Mouse (Mus musculus) mesoderm, embryonic 11.5 days (tissue): ENCODE data around the gene Sez6l.
"Not testable (repeated sequence)": the region's sequence is repeated elsewhere in the genome, so short reads cannot be mapped to it uniquely, and the experiment has no call there.

Experiments used
- DNase-seq: peaks from one replicate; pipeline ENCODE4 v3.0.0-alpha.2; 2012; ENCODE audit warnings: low read depth, low spot score

Sez6l gene

DNA sequence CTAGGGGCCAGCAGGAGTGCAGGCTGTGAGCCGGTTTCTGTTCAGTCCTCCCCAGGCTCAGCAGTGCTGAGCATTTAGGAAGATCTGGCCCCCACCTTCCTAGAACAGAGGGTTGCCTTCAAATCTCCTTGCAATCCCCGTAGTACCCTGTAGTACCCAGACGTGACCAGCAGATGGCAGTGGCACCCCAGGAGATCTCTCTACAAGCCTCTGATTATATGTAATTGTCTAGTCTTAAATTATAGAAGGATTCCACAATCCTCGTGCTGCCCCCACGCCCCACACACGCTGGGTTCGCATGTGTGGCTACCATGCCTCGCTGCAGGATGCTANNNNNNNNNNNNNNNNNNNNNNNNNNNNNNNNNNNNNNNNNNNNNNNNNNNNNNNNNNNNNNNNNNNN lies 144.0 kb downstream of the Sez6l start:
- DNase-seq, result peak; percentile 77

DNA sequence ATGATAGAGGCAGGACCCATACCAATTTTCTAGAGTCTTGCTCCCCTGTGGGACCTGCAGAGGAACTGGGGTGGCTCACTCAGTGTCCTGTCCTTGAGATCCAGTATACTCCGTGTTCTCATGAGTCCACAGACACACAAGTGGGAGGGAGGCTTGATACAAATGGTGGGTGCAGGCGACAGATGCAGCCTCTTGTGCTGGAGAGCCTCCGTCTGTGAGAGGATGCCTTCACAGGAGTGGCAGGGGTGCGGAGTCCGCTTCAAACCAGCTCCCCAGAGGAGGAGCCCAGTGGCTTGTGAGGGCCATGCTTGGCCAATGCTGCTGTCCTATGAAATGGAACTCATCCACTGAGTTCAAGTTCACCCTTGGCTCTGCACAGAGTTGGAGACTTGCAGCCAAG lies 145.0 kb downstream of the Sez6l start:
- no peak for DNase-seq

DNA sequence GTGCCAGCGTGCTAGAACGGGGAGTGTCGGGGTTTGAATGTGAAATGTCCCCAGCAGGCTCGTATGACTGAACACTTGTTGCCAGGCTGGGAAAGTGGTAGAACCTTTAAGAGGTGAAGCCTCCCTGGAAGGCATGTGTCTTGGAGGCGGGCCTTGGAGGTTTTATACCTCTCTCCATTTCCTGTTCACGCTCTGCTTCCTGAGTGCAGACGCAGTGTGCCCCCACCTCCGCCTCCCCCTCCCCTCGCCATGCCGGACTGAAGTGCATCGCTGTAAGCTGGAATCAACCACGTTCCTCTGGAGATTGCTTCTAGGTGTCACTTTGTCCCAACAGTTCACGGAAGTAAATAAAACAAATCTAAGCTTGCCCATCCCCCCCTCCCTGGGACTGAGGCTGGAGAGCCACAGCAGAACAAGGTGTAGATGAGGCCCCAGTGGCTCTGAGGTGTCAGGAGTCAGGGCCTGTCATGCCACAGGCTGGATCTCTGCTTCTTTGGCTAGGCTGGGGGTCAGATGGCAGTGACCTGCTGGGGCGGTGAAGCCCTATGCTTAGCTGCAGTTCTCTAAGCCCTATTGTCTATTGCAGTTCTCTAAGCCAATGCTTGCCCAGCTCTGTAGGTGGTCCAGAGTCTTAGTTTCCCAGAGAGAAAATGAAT lies 145.7 kb downstream of the Sez6l start:
- DNase-seq, result no peak

DNA sequence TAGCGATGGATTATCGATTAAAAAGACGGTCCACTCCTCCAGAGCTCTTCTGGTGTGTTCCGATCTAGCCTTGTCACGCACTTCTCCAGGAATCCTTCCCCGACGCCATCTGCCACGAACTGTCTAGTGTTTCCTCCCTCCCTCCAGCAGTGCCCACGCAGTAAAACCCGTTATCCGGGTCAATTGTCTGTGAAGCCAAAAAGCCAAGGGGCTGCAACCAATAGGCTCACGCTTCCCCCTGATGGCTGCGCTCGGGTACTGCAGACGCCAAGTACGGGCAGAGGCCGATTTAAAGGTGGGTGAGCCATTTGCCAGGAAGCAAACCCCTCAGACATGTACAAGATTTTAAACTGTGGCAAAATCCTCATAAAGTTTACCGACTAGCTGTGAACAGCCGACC lies 148.0 kb downstream of the Sez6l start:
- peak; percentile 73 for DNase-seq

DNA sequence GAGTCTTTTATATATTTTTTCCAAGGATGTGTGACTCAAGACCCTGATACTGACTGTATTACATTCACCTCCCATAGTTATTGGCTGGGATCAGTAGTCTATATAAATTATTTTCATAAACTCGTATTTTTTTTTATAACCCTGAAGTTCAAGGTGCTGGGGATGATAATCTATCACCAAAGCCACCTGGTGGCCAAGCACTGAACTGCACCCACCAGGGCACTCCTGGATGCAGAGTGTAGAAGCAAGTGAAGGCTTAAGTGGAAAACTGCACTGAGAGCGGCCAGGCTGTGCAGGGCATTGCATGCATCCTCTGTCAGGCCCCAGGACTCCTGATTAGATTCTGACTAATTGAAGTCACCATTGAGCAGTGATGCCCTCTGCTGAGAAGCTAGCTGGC lies 149.7 kb downstream of the Sez6l start:
- DNase-seq, result peak; percentile 74

DNA sequence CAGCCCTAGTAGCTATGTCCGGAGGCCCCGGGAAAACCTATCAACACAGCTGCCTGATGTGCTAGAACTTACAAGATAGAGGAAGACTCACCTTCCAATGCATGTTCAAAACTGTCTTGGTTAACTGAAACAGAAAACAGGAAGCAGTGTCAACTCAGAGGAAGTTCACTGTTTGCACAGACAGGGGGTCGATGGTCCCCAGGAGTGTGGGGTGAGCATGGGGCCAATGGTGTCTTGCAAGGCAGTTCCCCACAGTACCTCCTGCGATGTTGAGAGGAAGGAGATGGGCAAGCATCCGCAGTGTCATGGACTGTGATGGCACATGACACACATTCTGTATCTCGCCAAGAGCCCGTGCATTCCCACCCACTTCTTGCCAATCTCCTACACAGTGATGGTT lies 150.3 kb downstream of the Sez6l start:
- no peak for DNase-seq

DNA sequence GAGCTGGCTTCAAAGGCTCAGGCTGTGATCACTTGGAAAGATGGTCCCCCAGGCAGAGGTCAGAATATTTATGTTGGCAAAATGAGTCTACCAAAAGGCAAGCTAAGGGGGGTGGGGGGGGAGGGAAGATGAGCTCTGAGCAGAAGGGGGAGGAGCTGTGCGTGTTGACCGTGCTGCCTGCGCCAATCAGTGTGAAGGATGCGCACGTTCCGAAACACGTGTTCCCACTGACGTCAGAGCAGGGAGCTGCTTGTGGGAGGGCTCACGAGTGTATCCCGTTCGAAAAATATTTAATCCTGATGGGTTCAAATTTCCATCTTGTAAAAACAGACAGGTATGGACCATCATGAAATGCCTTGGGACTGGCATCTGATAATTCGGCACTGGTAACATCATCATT lies 157.4 kb downstream of the Sez6l start:
- DNase-seq, result peak; percentile 71

DNA sequence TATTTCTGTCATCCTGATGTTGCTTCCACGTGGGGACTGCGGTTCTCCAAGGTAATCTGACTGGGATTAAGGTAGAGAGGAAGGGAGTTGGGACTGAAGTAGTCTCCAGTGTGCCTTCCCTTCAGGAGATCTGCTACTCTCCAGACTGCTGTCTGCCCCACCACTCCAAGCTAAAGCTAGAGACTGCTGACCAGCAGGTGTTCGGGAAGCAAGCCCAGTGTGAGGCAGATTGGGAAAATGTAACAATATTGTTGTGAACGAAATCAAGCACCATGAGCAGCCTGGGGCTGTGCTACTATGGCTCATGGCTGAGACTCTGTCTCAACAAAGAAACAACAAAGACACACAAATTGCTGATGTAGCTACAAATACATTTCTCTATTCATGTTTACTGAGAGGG lies 159.0 kb downstream of the Sez6l start:
- no peak for DNase-seq

DNA sequence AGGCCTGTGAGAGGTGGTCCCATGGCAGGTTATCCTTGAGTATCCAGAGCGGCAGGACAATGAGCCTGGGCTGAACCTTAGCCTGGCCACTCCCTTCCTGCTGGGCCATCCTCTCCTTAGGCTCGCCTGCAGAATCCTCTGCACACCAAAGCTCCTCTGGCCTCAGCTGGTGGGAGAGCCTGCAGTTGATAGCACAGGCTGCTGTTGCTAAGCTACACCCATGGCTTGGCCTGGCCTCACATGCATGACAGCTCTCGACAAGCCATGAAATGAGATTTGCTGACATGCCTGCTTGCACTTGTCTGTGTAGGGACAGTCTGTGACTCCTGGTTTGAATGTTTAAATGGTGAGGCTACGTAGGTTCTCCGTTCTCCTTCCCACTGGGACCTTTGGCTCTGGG lies 160.3 kb downstream of the Sez6l start:
- no peak for DNase-seq

DNA sequence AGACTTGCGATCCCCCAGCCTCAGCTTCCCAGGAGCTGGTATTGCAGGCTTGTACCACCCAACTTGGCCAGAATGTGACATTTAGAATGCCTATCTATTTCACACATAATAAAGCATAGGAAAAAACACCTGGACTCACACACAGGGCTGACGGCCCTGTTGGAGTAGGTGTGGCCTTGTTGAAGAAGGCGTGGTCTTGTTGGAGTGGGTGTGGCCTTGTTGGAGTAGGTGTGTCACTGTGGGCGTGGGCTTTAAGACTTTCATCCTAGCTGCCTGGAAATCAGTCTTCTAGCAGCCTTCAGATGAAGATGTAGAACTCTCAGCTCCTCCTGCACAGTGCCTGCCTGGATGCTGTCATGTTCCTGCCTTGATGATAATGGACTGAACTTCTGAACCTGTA lies 164.2 kb downstream of the Sez6l start:
- DNase-seq, result not testable (repeated sequence)

DNA sequence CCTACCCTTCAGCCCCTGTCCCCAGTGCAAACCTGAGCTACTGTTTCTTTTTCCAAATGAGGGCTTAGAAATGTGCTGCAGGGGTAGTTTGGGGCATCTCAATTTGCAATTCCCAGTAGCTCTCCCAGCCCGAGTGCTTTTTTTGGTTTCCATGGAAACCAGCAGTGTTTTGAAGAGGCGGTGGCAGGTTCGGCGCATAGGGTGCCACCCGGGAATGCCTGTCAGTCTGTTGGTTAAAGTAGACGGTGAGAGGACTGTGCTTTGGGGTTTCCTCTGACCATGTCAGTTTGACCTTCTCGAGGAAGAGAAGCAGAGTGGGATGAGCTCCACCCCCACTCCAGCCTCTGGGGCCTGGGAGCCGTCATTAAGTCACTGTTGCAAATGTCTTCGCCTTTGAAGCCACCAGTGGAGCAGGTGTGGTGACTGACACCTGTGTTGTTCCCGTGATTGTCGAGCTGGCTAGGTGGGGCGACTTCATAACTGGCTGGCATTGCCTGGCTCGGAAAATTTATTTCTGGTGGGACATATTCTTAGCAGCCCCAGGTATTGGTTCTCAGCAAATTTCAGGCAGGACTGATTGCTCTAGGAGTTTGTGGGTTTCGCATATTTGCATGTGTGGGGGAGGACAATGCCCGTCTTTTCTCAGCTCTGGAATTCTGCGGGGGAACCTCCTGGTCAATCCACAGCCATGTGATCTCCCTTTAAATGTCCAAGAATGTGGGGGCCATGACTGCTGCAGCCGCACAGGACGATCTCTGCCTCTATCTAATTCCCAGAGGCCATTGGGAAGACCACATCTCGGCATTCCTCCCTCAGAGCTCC lies 165.3 kb downstream of the Sez6l start:
- DNase-seq, result peak; percentile 80

DNA sequence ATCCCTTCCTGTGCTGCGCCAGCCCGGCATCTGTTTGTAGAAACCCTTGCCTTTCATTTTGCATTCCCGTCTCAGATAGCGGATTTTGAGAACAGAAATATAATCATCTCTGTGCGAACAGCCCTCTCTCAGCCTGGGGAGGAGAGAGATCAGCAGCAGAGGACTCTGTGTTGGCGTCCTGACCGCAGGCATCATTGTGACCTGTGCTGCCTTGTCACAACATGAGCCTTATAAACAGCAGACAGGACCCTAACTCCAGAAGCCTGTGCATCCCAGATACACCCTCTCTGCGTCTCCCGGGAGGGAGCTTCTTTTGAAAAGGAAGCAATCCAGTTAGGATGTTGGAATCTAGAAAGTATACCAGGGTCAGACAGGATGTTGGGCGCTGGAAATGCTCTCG lies 165.9 kb downstream of the Sez6l start:
- no peak for DNase-seq

DNA sequence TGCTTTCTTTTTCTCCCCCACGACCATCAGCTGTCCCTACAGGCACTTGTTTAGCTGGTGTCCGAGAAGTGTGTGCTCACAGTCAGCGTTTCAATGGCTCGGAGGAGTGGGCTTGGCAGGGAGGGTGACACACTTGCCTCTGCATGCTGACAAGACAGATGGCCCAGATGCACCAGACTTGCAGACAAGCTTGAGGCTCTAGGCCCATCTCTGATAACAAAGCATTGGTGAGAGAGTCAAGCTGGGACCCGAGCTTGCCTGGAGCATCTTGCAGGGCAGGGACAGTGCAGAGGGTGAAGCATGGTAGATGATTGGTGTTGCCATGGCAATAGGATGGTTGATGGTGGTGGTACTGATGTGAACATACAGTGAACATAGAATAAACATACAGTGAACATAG lies 167.7 kb downstream of the Sez6l start:
- no peak for DNase-seq

DNA sequence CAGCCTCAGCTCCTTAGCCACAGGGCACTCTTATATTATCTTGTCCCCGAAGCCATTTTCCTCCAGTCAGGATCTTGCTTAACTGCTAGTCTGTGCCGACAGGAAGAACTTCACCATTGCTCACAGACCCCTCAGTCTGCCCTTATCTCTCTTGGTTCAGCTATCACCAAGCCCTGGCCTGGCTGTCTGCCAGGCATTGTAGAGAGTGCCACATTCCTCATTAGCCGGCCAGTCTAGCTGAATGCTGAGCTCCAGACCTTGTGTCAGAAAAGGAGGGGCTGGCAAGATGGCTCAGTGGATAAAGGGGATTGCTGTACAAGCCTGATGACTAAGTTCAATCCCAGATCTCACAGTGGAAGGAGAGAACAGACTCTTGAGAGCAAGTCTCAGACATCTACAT lies 171.0 kb downstream of the Sez6l start:
- DNase-seq, result no peak

DNA sequence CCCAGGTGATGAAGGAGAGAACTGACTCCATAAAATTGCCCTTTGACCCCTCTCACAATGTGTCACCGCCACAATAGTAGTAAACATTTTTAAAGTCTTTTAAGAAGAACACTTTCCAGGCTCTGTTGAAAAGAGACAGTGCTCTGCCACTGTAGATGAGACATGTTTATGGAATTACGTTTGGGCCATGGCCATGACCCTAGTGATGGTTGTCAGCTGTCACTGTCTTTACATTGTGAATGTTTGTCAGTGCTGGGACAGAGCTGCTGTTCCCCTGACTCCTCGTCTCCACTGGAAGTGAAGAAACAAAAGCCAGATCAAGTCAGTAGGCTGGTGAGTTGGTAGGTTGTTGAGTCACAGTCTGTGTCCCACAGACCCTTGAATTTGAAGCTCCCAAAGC lies 174.5 kb downstream of the Sez6l start:
- no peak for DNase-seq

DNA sequence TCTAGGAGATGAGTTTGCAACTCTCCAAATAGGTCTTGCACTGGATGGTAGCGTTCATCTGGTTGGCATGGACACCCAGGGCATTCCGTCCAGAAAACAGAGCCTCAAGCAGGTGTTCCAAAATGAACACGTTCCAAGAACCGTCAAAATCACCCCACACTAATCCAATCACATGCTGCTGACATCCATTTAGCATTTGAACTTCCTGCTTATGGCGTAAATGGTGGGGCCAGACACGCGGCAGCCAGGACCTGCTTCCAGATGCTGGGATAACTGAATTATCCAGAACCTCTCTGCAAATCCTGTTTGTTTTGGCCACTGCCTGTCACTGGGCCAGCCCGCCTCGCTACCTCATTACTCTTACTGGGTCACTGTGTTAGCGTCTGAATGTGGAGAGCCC lies 177.7 kb downstream of the Sez6l start:
- no peak for DNase-seq

DNA sequence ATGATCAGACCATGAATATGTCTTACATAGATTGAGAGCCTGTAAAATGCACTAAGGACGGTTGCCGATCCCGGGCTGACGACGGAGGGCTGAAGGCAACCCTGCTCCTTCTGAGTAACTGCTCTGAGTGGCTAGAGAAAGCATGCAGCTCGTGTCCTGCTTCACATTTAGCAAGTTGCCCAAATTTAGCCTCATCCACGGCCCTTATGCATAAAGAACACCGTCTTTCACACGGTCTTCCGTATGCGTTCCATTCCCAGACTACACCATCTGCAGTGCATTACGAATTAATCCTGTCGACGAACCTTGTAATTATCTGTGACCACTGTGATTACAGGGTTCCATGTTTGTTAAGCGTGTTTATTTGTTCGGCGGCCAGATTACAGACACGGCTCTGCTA lies 180.9 kb downstream of the Sez6l start:
- DNase-seq, result no peak

DNA sequence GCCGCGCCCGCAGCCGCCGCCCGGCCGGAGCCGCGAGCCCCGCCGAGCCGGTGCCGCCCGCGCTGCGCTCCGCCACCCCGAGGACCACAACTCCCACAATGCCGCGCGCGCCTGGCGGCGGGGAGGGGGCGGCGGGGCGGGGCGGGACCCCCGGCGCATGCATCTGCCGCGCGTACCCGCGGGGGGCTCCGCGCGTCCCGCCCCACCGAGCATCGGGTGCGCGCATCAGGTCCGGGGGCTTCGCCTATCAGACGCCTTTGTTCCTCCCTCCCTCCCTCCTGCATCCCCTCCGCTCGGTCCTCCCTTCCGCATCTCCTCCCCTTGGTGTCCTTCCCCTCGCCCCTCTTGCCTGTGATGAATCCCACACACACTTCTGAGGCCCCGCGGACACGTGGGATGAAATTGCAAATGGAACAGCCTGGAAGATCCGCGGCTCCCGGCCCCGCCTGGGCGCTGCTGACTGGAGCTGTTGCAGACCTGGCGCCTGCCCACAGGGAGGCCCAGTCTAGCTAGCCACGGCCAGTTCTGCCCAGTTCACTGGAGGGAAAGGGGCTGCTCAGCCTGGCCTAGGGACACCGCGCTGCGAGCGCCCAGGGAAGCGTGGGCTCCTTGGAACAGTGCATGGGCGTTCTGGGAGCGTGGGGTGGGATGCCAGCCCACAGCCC lies 182.1 kb downstream of the Sez6l start, which contains the start of gene Asphd2:
Asphd2 (minus strand) TSS at position 88 of the 665 bp plus-strand sequence.
- peak; percentile 91 for DNase-seq

DNA sequence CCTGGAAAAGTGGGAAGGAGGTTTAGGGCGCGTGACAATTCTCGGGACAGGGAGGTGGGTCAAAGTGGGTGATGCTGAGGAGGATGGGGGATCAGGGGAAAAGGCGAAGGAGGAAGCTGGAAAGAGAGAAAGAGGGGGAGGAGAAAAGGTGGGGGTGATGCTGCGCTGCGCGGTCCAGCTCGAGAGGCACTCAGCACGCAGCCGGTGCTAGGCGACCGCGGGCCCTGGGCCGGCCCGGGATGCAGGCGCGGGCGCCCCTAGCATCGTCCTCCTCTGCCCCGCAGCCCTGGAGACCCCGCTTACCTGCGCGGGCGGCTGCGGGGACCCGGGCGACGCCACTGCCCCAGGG lies 182.6 kb downstream of the Sez6l start:
- peak; percentile 37 for DNase-seq

DNA sequence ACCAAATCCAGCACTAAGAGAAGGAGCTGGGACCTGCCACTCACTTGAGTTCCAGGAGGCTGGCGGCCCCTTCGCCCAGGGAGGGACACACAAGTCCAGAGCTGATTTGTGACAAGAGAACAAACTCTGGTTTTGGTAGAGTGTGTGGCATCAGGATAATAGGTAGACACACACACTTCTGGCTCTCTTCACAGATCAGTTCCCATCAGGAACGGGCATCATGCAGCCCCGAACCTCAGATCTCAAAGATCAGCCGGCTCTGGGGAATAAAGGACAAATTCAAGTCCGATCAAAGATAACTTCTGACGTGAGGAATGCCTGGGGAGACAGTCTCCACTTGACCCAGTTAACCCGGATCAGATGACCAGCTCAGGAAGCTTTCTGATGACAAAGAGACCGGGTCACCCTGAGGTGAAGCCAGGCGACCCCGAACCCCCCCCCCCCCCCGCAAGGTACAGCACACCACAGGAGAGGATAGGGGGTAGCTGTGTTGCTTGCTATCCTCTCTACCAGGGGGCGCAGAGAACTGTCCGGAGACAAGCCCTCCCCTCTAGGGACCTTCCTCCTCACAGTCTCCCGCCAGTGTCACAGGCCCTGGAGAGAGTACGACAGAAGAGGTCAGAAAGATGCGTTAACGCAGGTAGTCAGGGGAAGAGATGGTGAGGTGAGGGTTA lies 183.1 kb downstream of the Sez6l start:
- DNase-seq, result no peak

DNA sequence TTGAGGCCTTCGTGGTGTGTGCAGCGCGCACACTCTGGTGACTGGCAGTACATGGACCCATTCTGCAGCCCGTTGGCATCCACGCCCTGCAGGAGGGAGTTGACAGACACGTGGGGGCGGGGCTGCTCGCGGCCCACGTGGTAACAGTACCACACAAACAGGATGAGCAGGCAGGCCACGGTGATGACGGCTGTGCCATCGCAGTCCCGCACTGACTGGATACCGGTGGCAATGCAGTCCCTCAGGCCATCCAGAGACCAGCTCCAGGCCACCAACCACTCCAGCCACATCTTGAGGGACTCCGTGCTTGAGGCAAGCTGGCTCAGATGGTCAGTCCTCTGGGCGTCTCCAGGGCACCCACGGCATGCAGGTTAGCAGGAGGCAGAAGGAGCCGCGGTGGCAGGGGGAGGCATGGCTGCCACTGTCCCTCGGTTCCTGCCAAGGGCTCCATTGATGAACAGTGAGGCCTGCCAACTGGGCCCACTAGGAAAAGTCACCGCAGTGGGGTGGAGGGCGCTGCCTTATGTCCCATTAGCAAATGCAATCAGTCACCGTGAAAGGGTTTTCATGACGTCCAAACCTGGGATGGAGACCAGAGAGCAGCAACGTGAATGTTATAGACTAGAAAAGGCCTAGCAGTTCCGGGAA lies 185.2 kb downstream of the Sez6l start:
- no peak for DNase-seq

DNA sequence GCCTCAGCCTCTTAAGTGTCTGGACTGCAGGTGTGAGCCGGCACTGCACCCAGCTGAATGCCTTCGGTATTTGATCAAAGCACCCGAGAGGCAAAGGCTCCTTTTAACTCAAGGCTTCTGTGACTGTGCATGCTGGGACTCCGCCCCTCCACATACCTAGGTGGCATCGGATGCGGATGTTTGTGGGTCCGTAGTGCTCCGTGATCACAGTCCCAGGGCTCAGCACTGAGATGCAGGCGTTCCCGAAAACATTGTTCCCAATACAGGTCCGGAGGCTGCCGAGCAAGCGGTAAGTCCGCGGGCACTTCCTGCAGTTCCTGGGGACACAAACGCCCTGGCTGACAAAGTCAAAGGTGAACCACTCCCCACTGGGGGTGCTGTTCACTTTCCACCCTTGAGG lies 186.0 kb downstream of the Sez6l start:
- no peak for DNase-seq
